Mouse (Mus musculus) hematopoietic stem cell, adult 5-6 weeks (primary cell): ENCODE results near the gene Fam20c. TPM values are rescaled to one million over a fixed set of nuclear protein-coding genes. Genes with fewer than 3 reads are reported as not detected.

Experiments used
- ATAC-seq, 2 experiments: fragments of 125-278 bp in 1 of 2; replicated peaks in 1 of 2; 2 replicates each; pipeline ENCODE4 v1.8.0; 2016 to 2017; ENCODE audit warnings: inconsistent platforms in 2 of 2, mild to moderate bottlenecking in 2 of 2, moderate number of reproducible peaks in 2 of 2, low read depth in 1 of 2, moderate TSS enrichment in 1 of 2; ENCODE audit not compliant: low FRiP score in 2 of 2, poor library complexity in 2 of 2, severe bottlenecking in 2 of 2, insufficient read depth in 1 of 2, low TSS enrichment in 1 of 2
- total RNA-seq: library from RNA; stranded (forward); fragments of 172-1452, 232-1000 nt; gene quantifications from 2 replicates; pipeline ENCODE4 v1.2.3, GENCODE M21; 2017

The Fam20c gene
- total RNA-seq, 1 experiment from 2014 or later, result 1.4 TPM

GRCm38 (mm10) chr5:138753946-138754302 lies 390 bp upstream of the Fam20c start:
- ATAC-seq, result no peak; a peak in 1 of 4 replicates

- 0 out of 4 replicates have a peak, but pooled peaks of 1 of the 2 experiments have one; percentile 2 for ATAC-seq
Measured at GRCm38 (mm10) chr5:138755121-138755452, 773 bp downstream of the Fam20c start.

DNA sequence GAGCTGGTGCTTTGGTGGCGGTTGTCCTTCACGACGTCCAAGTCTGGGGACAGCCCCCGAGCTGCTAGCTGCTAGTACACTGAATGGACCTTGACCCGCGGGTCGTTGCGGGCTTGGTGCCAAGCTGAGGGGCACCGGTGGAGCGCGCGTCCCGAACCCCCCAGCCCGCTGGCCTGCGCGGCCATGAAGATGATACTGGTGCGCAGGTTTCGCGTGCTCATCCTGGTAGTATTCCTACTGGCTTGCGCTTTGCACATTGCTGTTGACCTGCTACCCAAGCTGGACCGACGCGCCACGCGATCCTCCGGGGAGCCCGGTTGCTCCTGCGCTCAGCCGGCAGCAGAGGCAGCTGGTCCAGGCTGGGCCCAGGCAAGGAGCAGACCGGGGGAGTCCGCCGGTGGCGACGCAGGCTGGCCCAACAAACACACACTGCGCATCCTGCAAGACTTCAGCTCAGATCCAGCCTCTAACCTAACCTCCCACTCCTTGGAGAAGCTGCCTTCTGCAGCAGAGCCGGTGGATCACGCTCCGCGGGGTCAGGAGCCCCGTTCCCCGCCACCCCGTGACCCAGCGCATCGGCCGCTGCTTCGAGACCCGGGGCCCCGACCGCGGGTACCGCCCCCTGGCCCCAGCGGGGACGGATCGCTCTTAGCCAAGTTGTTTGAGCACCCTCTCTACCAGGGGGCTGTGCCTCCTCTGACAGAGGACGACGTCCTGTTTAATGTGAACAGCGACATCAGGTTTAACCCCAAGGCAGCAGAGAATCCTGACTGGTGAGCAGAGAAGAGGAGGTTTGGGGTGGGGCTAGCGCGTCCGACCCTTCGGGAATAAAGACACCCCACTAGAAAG lies 1.4 kb downstream of the Fam20c start:
- peak in 1 of 2 experiments; percentile 24; a peak in 1 of 4 replicates for ATAC-seq

DNA sequence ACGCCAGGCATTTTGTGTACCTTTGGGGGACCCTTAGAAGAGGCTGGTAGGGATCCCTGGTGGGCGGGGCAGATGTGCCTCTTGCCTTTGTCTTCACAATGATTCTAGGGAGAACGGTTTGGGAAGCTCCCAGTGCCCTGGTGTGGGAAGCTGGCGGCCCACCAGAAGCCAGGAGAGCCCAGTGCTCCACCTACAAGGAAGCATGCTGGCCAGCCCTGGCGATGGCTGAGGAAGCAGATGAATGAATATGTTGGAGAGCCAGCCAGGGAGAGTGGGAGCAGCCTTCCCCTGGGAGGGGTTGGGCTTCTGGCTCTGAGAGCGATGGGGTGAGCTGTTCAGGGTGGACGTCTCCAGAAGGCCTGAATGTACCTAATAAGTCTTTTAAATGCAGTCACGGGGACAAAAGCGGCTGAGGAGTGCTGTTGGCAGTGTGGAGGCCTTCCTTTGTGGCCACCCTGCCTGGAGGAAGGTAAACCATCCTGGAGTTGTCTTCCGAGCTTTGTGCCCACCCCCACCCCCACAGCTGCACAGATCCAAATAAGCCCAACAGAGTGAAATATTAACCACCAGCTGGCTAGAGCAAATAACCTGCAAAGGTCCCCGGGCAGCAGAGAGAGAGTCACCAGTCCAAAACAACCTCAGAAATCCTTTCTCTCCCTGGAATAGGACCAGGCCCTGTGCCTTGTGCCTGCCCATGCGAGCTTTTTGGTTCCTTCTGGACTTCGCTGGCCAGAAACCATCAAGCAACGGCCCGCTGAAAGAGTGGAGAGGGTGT lies 2.2 kb downstream of the Fam20c start:
- no peak for ATAC-seq

DNA sequence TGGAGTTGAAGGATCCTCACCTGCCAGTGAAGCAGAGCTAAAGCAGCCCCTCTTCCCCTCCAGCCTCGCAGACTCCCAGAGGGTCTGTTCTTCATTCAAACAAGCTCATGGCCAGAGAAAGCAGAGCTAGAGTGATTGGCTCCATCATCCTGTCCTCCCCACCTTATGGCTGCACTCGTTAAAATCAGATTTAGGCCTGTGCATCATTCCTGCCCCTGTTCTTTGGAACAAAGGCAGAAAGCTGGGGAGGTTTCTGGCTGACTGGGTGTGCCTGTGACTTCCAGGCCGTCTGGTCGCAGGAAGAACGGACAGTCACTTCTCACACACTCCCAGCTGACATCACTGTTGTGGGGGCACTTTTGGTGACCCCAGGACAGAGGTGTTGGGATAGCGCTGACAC lies 2.8 kb downstream of the Fam20c start:
- no peak for ATAC-seq

DNA sequence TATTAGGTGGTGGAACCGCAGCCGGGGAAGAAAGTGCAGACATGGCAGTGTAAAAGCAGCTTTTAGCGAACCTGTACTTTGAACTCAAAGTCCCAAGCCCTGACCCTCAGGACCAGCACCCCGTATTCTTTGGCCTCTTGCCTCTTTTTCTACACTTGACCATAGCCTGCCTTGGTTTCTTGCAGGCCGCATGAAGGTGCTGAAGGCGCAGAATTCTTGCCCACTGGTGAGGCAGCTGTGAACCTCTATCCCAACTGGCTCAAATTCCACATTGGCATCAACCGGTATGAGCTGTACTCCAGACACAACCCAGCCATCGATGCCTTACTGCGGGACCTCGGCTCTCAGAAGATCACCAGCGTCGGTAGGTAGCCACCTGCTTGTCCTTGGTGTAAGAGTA lies 3.3 kb downstream of the Fam20c start:
- ATAC-seq, result no peak

- no peak for ATAC-seq
Measured at GRCm38 (mm10) chr5:138758533-138758932, 4.2 kb downstream of the Fam20c start.

- ATAC-seq, result no peak
Measured at GRCm38 (mm10) chr5:138761836-138762334, 7.6 kb downstream of the Fam20c start.

GRCm38 (mm10) chr5:138762361-138762760 lies 8.0 kb downstream of the Fam20c start:
- ATAC-seq, result no peak

DNA sequence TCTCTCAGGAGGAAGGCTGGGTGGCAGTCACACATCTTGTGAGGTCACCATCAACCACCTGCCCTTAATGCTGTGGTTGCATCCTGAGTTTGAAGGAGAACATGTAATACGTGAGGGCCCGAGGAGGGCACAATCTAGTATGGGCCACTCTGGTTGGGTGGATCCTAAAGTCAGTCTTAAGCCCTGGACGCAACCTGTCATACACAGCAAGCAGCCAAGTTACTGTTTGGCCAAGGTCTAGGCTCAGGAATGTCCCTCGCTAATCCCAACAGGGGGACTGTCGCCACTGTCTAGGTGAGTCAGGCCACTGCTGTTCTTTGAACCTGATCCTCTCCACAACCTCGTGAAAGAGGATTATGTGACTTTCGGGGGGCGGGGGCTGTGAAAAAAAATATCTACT lies 10.3 kb downstream of the Fam20c start:
- no peak for ATAC-seq

DNA sequence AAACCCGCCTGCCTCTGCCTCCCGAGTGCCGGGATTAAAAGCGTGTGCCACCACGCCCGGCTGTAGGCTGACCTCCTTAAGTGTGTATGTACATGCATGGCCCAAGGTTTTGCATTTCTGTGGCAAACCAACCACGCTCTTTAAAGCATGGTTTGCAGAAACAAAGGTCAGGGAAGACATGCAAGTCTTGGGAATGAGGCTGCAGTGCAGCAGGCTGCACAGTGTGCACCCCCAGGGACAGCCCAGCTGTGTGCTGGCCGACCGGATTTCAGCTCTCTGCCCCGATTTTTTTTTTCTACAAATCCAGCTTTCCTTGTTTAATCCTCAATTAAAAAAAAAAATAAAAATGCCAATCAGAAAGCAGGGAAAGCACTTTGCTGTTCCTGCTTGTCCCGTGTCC lies 13.3 kb downstream of the Fam20c start:
- no peak for ATAC-seq

DNA sequence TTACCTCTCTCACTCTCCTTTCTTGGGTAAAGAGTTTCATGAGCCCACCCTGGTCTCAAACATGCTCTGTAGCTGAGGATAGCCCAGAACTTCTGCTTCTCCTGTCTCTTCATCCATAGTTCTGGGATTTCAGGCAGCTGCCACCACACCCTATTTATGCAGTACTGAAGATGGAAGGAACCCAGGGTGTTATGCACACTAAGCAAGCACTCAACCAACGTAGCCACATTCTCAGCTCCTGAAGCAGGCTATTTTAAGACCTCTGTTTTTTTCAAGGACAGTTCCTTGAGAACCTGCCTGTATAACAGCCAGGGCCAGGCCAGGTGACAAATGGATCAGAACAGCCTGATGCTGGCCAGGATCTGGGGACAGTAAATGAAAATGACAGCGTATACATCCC lies 14.4 kb downstream of the Fam20c start:
- no peak for ATAC-seq

DNA sequence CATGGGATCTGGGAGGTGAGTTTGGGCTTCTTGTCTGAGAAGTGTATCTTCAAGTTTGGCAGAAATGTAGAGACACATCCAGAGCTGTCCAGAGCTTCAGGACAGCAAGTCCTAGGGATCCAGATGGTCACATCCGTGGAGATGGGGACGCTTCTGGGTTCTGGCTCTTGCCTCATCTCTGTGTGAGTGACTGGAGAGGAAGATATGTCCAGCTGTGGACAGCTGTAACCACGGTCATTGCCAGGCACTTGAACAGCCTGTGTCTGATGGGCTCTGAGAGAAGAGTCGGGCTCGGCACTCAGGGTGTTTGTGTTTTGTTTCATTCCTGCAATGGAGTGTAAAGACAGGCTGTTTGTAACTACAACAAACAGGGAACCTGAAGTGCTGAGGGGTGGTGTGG lies 14.8 kb downstream of the Fam20c start:
- ATAC-seq, result no peak

- ATAC-seq, result no peak
Measured at GRCm38 (mm10) chr5:138775096-138775495, 20.8 kb downstream of the Fam20c start.

- ATAC-seq, result no peak
Measured at GRCm38 (mm10) chr5:138776346-138776745, 22.0 kb downstream of the Fam20c start.

GRCm38 (mm10) chr5:138778731-138779463 lies 24.6 kb downstream of the Fam20c start:
- no peak for ATAC-seq

- no peak for ATAC-seq
Measured at GRCm38 (mm10) chr5:138779655-138780054, 25.3 kb downstream of the Fam20c start.

DNA sequence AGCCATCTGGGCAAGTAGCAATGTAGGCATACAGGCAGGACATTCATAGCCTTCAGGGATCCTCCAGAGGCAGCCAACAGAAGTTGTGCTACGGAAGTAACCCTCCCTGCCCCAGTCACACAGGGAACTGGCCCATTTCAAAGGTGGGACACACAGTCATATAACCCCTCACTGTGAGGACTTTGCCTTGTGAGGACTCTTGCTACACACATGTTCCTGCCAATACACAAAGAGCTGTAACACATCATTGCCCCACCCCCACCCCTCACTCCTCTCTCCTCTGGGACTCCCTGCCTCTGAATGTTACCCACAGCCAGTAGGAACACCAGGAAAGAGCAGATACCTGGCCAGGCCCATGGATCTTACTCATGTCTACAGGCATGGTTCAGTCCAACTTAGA lies 28.4 kb downstream of the Fam20c start:
- ATAC-seq, result no peak
